Mouse (Mus musculus): ENCODE measurements around the gene Yars. TPM values are rescaled to one million over a fixed set of nuclear protein-coding genes. Genes with fewer than 3 reads are reported as not detected.

Yars gene
- polyA plus RNA-seq, 1 experiment from 2014 or later, result 92.9 TPM

GRCm38 (mm10) chr4:129220376-129221089 lies 31.0 kb downstream of the Yars start:
- DNase-seq (ENCODE audit: low spot score) (no peak), ATAC-seq (replicated peaks; ENCODE audit: low FRiP score, low TSS enrichment, low read depth) (no peak)
- peaks cover 8% of the 10 kb centered on the region; the same call in 1 of the 2 replicates for H3K4me1 ChIP-seq (replicated peaks; ENCODE audit: control insufficient read depth, insufficient read depth, low read length)
- peaks cover 70% of the 10 kb centered on the region for H3K36me3 ChIP-seq (ENCODE audit: control insufficient read depth, insufficient read depth, low read length)
- WGBS, result 66% methylated on average over 7 of the region's 7 CpGs
- H3K27ac ChIP-seq (ENCODE audit: low read depth), result no peak overlapping the region
- no peaks in the 10 kb centered on the region for H3K9me3 ChIP-seq (ENCODE audit: control insufficient read depth, low read length)
- no peak overlapping the region for H3K4me3 ChIP-seq (ENCODE audit: low read depth, low read length)
- H3K9ac ChIP-seq (ENCODE audit: low read length), result no peak overlapping the region
- no peak overlapping the region for H3K4me2 ChIP-seq (ENCODE audit: low read length)
- H3K27me3 ChIP-seq (replicated peaks; ENCODE audit: control insufficient read depth, insufficient read depth, low read length), result 0 out of 2 replicates have a peak, but pooled peaks cover 7% of the 10 kb centered on the region

GRCm38 (mm10) chr4:129221097-129222010 lies 31.8 kb downstream of the Yars start:
- peaks cover 64% of the 10 kb centered on the region for H3K36me3 ChIP-seq (ENCODE audit: control insufficient read depth, insufficient read depth, low read length)

GRCm38 (mm10) chr4:129222019-129222925 lies 32.7 kb downstream of the Yars start:
- no peak overlapping the region for H3K4me3 ChIP-seq (ENCODE audit: low read depth, low read length)
- no peak overlapping the region for H3K27ac ChIP-seq (ENCODE audit: low read depth)
- peaks cover 55% of the 10 kb centered on the region for H3K36me3 ChIP-seq (ENCODE audit: control insufficient read depth, insufficient read depth, low read length)
- H3K9ac ChIP-seq (ENCODE audit: low read length), result no peak overlapping the region
- no peak for DNase-seq (ENCODE audit: low spot score)
- no peaks in the 10 kb centered on the region for H3K9me3 ChIP-seq (ENCODE audit: control insufficient read depth, low read length)
- peaks cover 18% of the 10 kb centered on the region for H3K4me1 ChIP-seq (replicated peaks; ENCODE audit: control insufficient read depth, insufficient read depth, low read length)
- H3K27me3 ChIP-seq (replicated peaks; ENCODE audit: control insufficient read depth, insufficient read depth, low read length), result 0 out of 2 replicates have a peak, but pooled peaks cover 9% of the 10 kb centered on the region
- H3K4me2 ChIP-seq (ENCODE audit: low read length), result no peak overlapping the region
- WGBS, result 74% methylated on average over 31 of the region's 31 CpGs
- ATAC-seq (replicated peaks; ENCODE audit: low FRiP score, low TSS enrichment, low read depth), result no peak

More at GRCm38 (mm10) chr4:129221097-129222010, 31.8 kb downstream of the Yars start:
- Histone ChIP-seq H3K4me2 (ENCODE audit: low read length) (no peak overlapping the region), H3K4me3 (ENCODE audit: low read depth, low read length) (no peak overlapping the region), H3K4me1 (replicated peaks; ENCODE audit: control insufficient read depth, insufficient read depth, low read length) (peaks cover 9% of the 10 kb centered on the region), H3K9ac (ENCODE audit: low read length) (no peak overlapping the region), H3K27me3 (replicated peaks; ENCODE audit: control insufficient read depth, insufficient read depth, low read length) (0 out of 2 replicates have a peak, but pooled peaks cover 9% of the 10 kb centered on the region), H3K9me3 (ENCODE audit: control insufficient read depth, low read length) (no peaks in the 10 kb centered on the region), H3K27ac (ENCODE audit: low read depth) (no peak overlapping the region)
- DNase-seq (ENCODE audit: low spot score) (no peak), ATAC-seq (replicated peaks; ENCODE audit: low FRiP score, low TSS enrichment, low read depth) (no peak)
- 71% methylated on average over 23 of the region's 23 CpGs for WGBS

- WGBS, result 45% methylated on average over 55 of the region's 55 CpGs
- Histone ChIP-seq H3K4me2 (ENCODE audit: low read length) (peak overlapping the region; percentile 44), H3K4me1 (replicated peaks; ENCODE audit: control insufficient read depth, insufficient read depth, low read length) (peaks cover 28% of the 10 kb centered on the region), H3K36me3 (ENCODE audit: control insufficient read depth, insufficient read depth, low read length) (peaks cover 42% of the 10 kb centered on the region), H3K9ac (ENCODE audit: low read length) (no peak overlapping the region), H3K27ac (ENCODE audit: low read depth) (no peak overlapping the region), H3K9me3 (ENCODE audit: control insufficient read depth, low read length) (no peaks in the 10 kb centered on the region), H3K27me3 (replicated peaks; ENCODE audit: control insufficient read depth, insufficient read depth, low read length) (0 out of 2 replicates have a peak, but pooled peaks cover 9% of the 10 kb centered on the region), H3K4me3 (ENCODE audit: low read depth, low read length) (peak overlapping the region; percentile 20)
- no peak for DNase-seq (ENCODE audit: low spot score)
- ATAC-seq (replicated peaks; ENCODE audit: low FRiP score, low TSS enrichment, low read depth), result no peak
Measured at GRCm38 (mm10) chr4:129223421-129224281, 34.1 kb downstream of the Yars start.

DNA sequence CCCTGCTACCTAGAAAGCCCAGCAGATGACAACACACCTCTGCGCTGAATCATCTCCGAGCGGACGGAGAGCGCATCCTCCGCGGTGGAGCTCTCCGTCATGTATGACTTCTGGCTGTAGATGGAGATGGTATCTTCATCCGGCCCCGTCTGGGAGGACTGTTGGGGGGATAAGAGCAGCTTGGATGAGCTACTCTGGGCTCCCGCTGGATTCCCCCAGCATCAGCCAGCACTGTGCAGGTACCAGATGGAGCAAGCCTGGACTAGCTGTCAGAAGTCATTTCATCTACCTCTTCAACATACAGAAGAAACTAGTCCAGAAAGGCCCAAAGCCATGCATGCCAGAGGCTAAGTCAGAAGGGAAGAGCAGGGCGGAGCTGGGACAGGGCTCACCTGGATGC lies 35.8 kb downstream of the Yars start:
- ATAC-seq (replicated peaks; ENCODE audit: low FRiP score, low TSS enrichment, low read depth), result no peak

DNA sequence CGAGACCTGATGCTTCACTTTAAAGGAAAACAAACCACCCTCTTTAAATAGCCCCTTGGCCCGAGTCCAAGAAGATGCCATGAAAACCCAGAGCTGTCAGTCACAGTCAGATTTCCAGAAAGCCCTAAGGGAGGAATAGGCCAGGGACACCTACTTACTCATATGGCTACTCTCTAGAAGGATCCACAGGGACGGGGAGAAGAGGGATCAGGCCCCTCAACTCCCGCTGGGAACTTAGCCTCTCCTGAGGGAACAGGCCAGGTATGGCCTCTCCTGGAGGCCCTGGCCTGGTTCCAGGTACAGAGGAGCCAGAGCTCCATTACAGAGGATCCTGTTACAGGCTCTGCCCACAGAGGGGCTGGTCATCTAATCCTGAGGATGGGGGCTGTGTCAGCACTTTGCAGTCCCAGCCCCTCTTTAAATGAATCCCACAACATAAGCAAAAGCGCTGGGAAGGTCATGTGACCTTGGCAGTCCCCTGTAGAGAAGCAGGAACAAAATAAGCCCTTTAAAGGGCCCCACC lies 36.9 kb downstream of the Yars start:
- no peak for DNase-seq (ENCODE audit: low spot score)
- H3K4me3 ChIP-seq (ENCODE audit: low read depth, low read length), result no peak overlapping the region
- 21% methylated on average over 5 of the region's 5 CpGs for WGBS
- 0 out of 2 replicates have a peak, but pooled peaks cover 9% of the 10 kb centered on the region for H3K27me3 ChIP-seq (replicated peaks; ENCODE audit: control insufficient read depth, insufficient read depth, low read length)
- H3K9ac ChIP-seq (ENCODE audit: low read length), result no peak overlapping the region
- ATAC-seq (replicated peaks; ENCODE audit: low FRiP score, low TSS enrichment, low read depth), result no peak
- H3K9me3 ChIP-seq (ENCODE audit: control insufficient read depth, low read length), result no peaks in the 10 kb centered on the region
- H3K36me3 ChIP-seq (ENCODE audit: control insufficient read depth, insufficient read depth, low read length), result peaks cover 14% of the 10 kb centered on the region
- H3K27ac ChIP-seq (ENCODE audit: low read depth), result no peak overlapping the region
- H3K4me2 ChIP-seq (ENCODE audit: low read length), result peak overlapping the region; percentile 23
- H3K4me1 ChIP-seq (replicated peaks; ENCODE audit: control insufficient read depth, insufficient read depth, low read length), result peaks cover 28% of the 10 kb centered on the region

More for the DNA sequence above, 35.8 kb downstream of the Yars start:
- 0 out of 2 replicates have a peak, but pooled peaks cover 9% of the 10 kb centered on the region for H3K27me3 ChIP-seq (replicated peaks; ENCODE audit: control insufficient read depth, insufficient read depth, low read length)
- peaks cover 28% of the 10 kb centered on the region for H3K4me1 ChIP-seq (replicated peaks; ENCODE audit: control insufficient read depth, insufficient read depth, low read length)
- peaks cover 25% of the 10 kb centered on the region for H3K36me3 ChIP-seq (ENCODE audit: control insufficient read depth, insufficient read depth, low read length)
- DNase-seq (ENCODE audit: low spot score), result no peak
- no peak overlapping the region for H3K4me3 ChIP-seq (ENCODE audit: low read depth, low read length)
- WGBS, result 92% methylated on average over 12 of the region's 12 CpGs
- H3K9me3 ChIP-seq (ENCODE audit: control insufficient read depth, low read length), result no peaks in the 10 kb centered on the region
- H3K9ac ChIP-seq (ENCODE audit: low read length), result no peak overlapping the region
- H3K4me2 ChIP-seq (ENCODE audit: low read length), result no peak overlapping the region
- no peak overlapping the region for H3K27ac ChIP-seq (ENCODE audit: low read depth)

GRCm38 (mm10) chr4:129227170-129227984 lies 37.8 kb downstream of the Yars start:
- DNase-seq (ENCODE audit: low spot score) (no peak), ATAC-seq (replicated peaks; ENCODE audit: low FRiP score, low TSS enrichment, low read depth) (no peak)
- Histone ChIP-seq H3K4me2 (ENCODE audit: low read length) (peak overlapping the region; percentile 23), H3K27ac (ENCODE audit: low read depth) (no peak overlapping the region), H3K27me3 (replicated peaks; ENCODE audit: control insufficient read depth, insufficient read depth, low read length) (0 out of 2 replicates have a peak, but pooled peaks cover 9% of the 10 kb centered on the region), H3K9me3 (ENCODE audit: control insufficient read depth, low read length) (no peaks in the 10 kb centered on the region), H3K4me3 (ENCODE audit: low read depth, low read length) (no peak overlapping the region), H3K4me1 (replicated peaks; ENCODE audit: control insufficient read depth, insufficient read depth, low read length) (peaks cover 28% of the 10 kb centered on the region), H3K36me3 (ENCODE audit: control insufficient read depth, insufficient read depth, low read length) (peaks cover 14% of the 10 kb centered on the region), H3K9ac (ENCODE audit: low read length) (no peak overlapping the region)
- 14% methylated on average over 22 of the region's 22 CpGs for WGBS

Measured in intestine, embryonic 14.5 days (tissue).